Mouse (Mus musculus): ENCODE measurements around the gene Rasl11b.

Gene Rasl11b

GRCm38 (mm10) chr5:74208438-74208837 lies 13.4 kb downstream of the Rasl11b start:
- no peak for DNase-seq (ENCODE audit: extremely low spot score, low read depth, low spot score)

GRCm38 (mm10) chr5:74209640-74210039 lies 14.6 kb downstream of the Rasl11b start:
- no peak for DNase-seq (ENCODE audit: extremely low spot score, low read depth, low spot score)

GRCm38 (mm10) chr5:74211346-74211745 lies 16.3 kb downstream of the Rasl11b start:
- no peak for DNase-seq (ENCODE audit: extremely low spot score, low read depth, low spot score)

GRCm38 (mm10) chr5:74214501-74215110 lies 19.5 kb downstream of the Rasl11b start:
- DNase-seq (ENCODE audit: extremely low spot score, low read depth, low spot score): peak; percentile 49

GRCm38 (mm10) chr5:74215125-74215524 lies 20.0 kb downstream of the Rasl11b start:
- no peak for DNase-seq (ENCODE audit: extremely low spot score, low read depth, low spot score)

GRCm38 (mm10) chr5:74218524-74218923 lies 23.4 kb downstream of the Rasl11b start:
- DNase-seq (ENCODE audit: extremely low spot score, low read depth, low spot score): no peak

- DNase-seq (ENCODE audit: extremely low spot score, low read depth, low spot score): no peak
Measured at GRCm38 (mm10) chr5:74222626-74223025, 27.5 kb downstream of the Rasl11b start.

GRCm38 (mm10) chr5:74224480-74224879 lies 29.4 kb downstream of the Rasl11b start:
- DNase-seq (ENCODE audit: extremely low spot score, low read depth, low spot score): no peak

GRCm38 (mm10) chr5:74226183-74226582 lies 31.1 kb downstream of the Rasl11b start:
- no peak for DNase-seq (ENCODE audit: extremely low spot score, low read depth, low spot score)

GRCm38 (mm10) chr5:74227352-74227751 lies 32.3 kb downstream of the Rasl11b start:
- no peak for DNase-seq (ENCODE audit: extremely low spot score, low read depth, low spot score)

- DNase-seq (ENCODE audit: extremely low spot score, low read depth, low spot score): no peak
Measured at GRCm38 (mm10) chr5:74228938-74229337, 33.9 kb downstream of the Rasl11b start.

GRCm38 (mm10) chr5:74229775-74230413 lies 34.8 kb downstream of the Rasl11b start:
- no peak for DNase-seq (ENCODE audit: extremely low spot score, low read depth, low spot score)

- DNase-seq (ENCODE audit: extremely low spot score, low read depth, low spot score): no peak
Measured at GRCm38 (mm10) chr5:74230525-74230924, 35.4 kb downstream of the Rasl11b start.

- no peak for DNase-seq (ENCODE audit: extremely low spot score, low read depth, low spot score)
Measured at GRCm38 (mm10) chr5:74233808-74234207, 38.7 kb downstream of the Rasl11b start.

GRCm38 (mm10) chr5:74239369-74239768 lies 44.3 kb downstream of the Rasl11b start:
- DNase-seq (ENCODE audit: extremely low spot score, low read depth, low spot score): no peak

GRCm38 (mm10) chr5:74240298-74240697 lies 45.2 kb downstream of the Rasl11b start:
- DNase-seq (ENCODE audit: extremely low spot score, low read depth, low spot score): no peak

GRCm38 (mm10) chr5:74240926-74241680 lies 46.0 kb downstream of the Rasl11b start:
- DNase-seq (ENCODE audit: extremely low spot score, low read depth, low spot score): no peak

- no peak for DNase-seq (ENCODE audit: extremely low spot score, low read depth, low spot score)
Measured at GRCm38 (mm10) chr5:74242654-74243053, 47.6 kb downstream of the Rasl11b start.

- DNase-seq (ENCODE audit: extremely low spot score, low read depth, low spot score): no peak
Measured at GRCm38 (mm10) chr5:74244406-74245019, 49.4 kb downstream of the Rasl11b start.

- DNase-seq (ENCODE audit: extremely low spot score, low read depth, low spot score): no peak
Measured at GRCm38 (mm10) chr5:74245641-74246145, 50.6 kb downstream of the Rasl11b start.

- no peak for DNase-seq (ENCODE audit: extremely low spot score, low read depth, low spot score)
Measured at GRCm38 (mm10) chr5:74246453-74246852, 51.4 kb downstream of the Rasl11b start.

Data from hindlimb bud, embryonic 11.5 days (tissue).